Mouse (Mus musculus): ENCODE measurements around the gene Serpinb9b.
"Not testable (repeated sequence)": the region's sequence is repeated elsewhere in the genome, so short reads cannot be mapped to it uniquely, and the experiment has no call there.

Gene Serpinb9b

DNA sequence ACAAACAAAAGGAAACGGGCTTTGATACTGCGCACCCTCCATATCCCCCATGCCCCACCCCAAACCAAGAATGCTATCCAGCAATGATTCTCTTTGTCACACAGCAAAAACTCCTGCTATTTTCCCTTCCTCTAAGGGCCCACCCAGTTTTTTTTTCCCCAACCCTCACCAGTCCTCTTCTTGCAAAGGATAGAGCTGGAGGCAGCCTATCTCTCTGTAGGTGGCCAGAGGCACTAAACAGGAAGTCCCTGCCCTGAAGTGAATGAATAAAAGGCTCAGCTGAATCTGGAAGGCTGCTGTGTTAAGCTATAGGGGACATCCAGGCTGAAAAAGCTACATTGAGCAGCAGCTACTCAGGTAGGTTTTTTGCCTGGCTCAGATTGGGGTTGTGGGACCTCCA, at the start of gene Serpinb9b:
Gene Serpinb9b, plus strand, starts transcription at position 173 of the 400 bp plus-strand sequence.
- DNase-seq (ENCODE audit: low spot score): no peak

DNA sequence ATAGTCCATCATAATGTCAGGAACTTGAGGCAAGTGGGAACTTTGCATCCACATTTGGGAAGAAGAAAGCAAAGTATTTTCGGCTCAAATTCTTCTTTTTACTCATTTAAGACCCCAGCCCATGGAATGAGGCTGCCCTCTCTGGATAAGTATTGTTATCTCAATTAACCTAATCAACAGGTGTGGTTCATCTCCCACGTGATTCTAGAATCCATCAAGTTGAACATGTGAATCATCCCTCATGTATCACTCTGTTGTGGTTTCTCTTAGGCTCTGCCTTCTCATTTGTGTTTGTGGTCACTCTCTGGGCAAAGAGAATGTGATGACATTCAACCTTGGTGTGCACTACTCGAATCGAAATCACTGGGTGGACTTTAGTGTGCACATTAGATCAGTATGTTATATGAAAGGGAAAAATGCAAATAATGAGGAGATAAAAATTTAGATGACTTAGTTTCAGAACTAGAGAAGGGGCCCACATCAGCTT, 44.6 kb upstream of the Serpinb9b start:
- DNase-seq (ENCODE audit: low spot score): no peak

DNA sequence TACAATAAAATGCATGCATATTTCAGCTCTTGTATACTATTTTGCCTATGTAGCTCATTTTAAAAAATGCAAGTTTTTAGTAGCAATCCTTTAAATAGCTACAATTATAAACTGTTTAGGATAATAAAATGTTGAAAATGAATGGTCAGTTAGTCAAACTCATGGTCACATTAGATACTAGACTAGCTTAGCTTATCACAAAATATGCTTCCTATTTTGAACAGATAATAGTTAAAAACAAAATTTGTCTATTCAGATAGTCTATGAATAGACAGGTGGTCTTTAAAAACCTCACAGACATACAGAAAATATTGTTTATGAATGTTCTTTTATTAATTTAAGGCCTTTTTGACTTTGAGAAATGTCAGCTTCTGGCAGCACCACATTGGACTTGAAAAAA, 41.0 kb upstream of the Serpinb9b start:
- no peak for DNase-seq (ENCODE audit: low spot score)

DNA sequence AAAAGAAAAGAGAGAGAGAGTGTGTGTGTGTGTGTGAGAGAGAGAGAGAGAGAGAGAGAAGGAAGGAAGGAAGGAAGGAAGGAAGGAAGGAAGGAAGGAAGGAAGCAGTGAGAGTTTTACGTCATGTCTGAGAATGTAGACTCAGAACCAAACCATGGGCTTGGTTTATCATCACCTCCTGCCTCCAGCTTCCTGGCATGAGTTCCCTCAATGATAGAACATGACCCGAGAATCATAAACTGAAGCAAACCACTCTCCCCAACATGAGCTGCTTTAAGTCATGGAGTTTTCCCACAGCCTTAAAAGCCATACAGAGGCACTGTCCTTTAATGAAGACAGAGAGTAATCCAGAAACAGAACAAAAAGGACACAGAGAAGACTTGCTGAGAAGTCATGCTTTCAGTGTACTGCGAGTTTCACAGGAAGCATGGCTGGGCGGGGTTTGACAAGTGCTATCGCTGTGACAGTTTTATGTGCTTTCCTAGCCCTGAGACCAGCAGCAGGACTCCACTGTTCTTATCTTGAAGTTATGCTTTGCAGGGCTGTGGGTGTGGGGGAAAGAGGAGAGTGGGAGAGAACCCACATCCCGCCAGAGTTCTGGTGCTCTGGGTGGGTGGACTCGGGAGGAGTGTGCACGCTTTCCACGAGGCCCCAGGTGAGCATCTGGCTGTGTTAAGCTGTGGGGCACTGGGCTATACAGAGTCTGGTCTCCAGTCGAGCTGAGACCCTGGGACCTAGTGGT, 33.9 kb upstream of the Serpinb9b start:
- DNase-seq (ENCODE audit: low spot score): no peak

GRCm38 (mm10) chr13:32993894-32994242, 33.3 kb upstream of the Serpinb9b start:
- no peak for DNase-seq (ENCODE audit: low spot score)

- DNase-seq (ENCODE audit: low spot score): no peak
Observed at GRCm38 (mm10) chr13:32995051-32995450, 32.2 kb upstream of the Serpinb9b start.

GRCm38 (mm10) chr13:33001341-33001740, 25.9 kb upstream of the Serpinb9b start:
- no peak for DNase-seq (ENCODE audit: low spot score)

DNA sequence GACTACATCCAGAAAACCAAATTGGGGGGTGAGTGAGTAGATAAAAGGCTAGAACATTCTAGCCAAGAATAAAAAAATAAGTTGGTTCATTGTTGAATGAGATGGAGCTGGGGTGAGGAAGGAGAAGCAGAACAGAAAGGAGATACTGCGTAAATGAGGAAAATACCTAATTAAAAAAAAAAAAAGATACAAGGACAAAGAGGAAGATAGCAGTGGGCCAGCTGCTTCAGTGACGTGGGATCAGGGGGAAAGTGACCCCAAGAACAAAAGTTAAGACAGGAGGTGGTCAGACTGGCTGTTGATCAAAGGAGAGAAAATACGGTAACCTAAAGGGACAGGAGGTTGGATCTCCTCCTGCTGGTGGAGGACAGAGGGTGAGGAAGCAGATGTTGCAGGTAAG, 24.3 kb upstream of the Serpinb9b start, which contains the start of gene Serpinb9:
Gene Serpinb9, plus strand, starts transcription at position 301 of the 400 bp plus-strand sequence.
- no peak for DNase-seq (ENCODE audit: low spot score)

DNA sequence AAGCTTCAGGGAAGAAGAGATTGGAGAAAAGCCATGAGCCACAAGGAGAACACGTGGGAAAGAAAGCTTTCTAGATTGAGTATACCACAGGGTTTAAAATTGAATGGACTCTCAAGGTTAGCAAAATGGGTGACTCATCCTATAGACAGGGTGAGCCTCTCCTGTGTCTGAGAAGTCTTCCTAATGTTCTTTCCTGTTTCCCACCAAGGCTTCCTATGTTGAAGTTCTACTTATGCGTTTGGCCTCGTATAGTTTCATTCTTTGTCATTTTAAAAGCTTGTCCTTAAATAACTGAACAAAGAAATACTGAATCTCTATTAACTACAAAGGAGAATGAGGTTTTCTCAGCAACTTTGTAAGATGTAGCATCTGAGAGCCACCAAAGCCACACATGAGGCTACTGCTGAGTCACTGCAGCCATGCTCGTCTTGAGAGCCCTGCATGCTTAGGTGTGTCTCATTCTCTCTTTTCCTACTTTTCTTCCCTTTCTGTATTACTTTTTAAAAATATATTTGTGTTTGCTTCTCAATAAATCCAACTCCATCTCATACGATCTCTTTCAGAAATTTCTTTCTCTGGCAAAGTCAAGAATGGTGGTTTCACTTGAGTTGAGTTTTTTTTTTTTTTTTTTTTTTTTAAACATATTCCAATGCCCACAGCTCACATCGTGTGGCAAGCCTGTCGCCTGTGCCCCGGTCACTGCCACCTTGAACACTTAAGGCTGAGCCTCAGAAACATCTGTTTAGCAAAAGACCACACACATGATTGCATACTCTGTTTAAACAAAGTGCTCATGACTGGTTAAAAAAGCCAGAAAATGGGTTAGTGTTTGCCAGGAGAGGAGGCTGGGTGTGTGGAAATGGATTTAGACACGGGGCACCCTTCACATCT, 23.4 kb upstream of the Serpinb9b start:
- DNase-seq (ENCODE audit: low spot score): peak; percentile 5

- DNase-seq (ENCODE audit: low spot score): peak; percentile 89
Observed at GRCm38 (mm10) chr13:33004414-33005105, 22.7 kb upstream of the Serpinb9b start.

DNA sequence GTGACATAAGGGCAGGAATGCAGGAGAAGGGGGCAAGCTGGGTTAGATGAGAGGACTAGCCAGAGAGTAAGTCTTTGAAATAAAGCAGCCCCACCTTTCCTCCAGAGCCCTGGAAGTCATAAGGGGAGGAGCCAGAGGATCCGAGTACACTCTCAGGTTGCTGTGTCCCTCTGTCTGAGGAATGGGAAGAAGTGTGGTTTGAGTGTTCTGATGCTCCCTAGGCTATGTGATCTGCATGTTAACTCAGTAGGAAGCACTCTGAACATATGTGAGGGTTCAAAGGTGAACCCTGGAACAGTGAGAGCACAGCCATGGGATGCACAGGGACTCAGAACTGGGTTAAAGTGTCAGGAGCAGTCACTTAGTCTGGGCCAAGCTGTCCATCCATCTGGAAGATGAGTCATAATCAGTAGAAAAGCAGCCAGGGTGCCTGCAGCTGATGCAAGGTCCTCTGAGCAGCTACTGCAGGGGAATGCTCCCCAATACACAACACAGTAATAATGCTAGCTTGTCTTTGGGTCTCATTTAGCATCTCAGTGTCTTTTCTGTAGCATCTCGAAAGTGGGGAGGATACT, 21.6 kb upstream of the Serpinb9b start:
- DNase-seq (ENCODE audit: low spot score): no peak

DNA sequence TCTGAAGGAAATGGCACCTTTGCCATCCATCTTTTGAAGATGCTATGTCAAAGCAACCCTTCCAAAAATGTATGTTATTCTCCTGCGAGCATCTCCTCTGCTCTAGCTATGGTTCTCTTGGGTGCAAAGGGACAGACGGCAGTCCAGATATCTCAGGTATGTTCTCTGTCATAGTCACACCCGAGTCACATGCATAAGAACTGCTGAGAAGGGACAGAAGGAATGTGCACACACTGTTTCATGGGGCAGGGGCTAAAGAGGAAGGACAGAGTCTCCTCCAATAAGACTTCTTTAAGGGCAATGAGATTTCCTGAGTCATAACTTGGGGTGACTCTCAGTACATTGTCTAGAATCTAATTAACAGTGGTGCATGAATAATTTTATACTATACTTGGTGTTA, 20.7 kb upstream of the Serpinb9b start:
- DNase-seq (ENCODE audit: low spot score): no peak

DNA sequence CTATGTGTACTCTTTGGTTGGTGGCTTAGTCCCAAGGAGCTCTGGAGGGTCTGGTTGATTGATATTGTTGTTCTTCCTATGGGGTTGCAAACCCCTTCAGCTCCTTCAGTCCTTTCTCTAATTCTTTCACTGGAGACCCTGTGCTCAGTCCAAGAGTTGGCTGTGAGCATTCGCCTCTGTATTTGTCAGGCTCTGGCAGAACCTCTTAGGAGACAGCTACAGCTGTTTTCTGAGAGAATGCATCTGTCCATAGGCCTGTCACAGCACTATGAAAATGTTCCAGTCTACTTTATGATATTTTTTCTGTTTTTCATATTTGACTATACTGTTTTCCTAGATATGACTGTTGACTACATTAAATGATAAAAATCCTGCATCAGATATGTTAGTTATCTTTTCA, 14.8 kb upstream of the Serpinb9b start:
- no peak for DNase-seq (ENCODE audit: low spot score)

GRCm38 (mm10) chr13:33013271-33013670, 13.9 kb upstream of the Serpinb9b start:
- DNase-seq (ENCODE audit: low spot score): no peak

GRCm38 (mm10) chr13:33022371-33022770, 4.8 kb upstream of the Serpinb9b start:
- no peak for DNase-seq (ENCODE audit: low spot score)

DNA sequence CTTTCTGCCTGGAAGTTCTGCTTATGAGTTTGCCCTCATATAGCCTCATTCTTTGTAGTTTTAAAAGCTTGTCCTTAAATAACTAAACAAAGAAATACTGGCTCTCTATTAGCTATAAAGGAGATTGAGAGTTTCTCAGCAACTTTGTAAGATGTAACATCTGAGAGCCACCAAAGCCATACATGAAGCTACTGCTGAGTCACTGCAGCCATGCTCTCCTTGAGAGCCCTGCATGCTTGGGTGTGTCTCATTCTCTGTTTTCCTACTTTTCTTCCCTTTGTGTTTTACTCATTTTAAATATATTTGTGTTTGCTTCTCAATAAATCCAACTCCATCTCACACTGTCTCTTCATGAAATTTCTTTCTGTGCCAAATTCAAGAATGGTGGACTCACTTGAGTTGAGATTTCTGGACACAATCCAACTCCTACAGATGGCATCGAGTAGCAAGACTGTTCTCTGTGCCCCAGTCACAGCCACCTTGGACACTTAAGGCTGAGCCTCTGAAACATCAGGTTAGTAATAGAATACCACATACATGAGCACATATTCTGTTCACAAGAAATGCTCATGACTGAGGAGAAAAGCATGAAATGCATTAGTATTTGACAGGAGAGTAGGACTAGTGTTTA, 674 bp upstream of the Serpinb9b start:
- DNase-seq (ENCODE audit: low spot score): no peak

- no peak for DNase-seq (ENCODE audit: low spot score)
Observed at GRCm38 (mm10) chr13:33028146-33028545, 930 bp downstream of the Serpinb9b start.

- peak; percentile 44 for DNase-seq (ENCODE audit: low spot score)
Observed at GRCm38 (mm10) chr13:33028550-33028949, 1.3 kb downstream of the Serpinb9b start.

DNA sequence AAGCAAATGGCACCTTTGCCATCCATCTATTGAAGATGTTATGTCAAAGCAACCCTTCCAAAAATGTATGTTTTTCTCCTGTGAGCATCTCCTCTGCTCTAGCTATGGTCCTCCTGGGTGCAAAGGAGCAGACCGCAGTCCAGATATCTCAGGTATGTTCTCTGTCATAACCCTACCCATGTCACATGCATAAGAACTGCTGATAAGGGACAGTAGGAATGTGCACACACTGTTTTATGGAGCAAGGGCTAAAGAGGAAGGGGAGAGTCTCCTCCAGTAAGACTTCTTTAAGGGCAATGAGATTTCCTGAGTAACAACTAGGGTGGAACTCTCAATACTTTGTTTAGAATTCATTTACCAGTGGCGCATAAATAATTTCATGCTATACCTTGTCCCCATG, 2.3 kb downstream of the Serpinb9b start:
- DNase-seq (ENCODE audit: low spot score): not testable (repeated sequence)

GRCm38 (mm10) chr13:33030281-33030680, 3.1 kb downstream of the Serpinb9b start:
- DNase-seq (ENCODE audit: low spot score): no peak

GRCm38 (mm10) chr13:33035506-33035905, 8.3 kb downstream of the Serpinb9b start:
- no peak for DNase-seq (ENCODE audit: low spot score)

DNA sequence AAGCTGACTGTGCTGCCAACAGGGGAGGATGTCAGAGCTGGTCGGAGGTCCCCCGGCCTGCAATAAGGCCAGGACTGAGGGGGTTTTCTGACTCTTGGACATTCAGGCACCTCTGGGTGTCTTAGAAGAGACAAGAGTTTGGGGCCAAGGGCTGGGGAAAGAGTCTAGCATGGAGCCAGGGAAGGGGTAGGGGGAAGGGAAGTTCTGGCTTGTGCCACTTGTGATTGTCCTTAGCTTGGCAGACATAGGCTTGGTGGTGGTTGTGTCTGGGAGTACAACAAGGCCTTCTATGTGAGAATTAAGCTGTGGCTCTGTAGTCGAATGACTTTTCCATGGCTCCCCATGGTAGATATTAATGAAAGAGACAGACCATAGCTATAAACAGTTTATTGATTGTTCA, 16.3 kb downstream of the Serpinb9b start:
- DNase-seq (ENCODE audit: low spot score): no peak

Measured in ovary, adult 18-20 months (tissue).